Mouse (Mus musculus): ENCODE data around the gene Lrrc8a. TPM values are rescaled to one million over a fixed set of nuclear protein-coding genes. Genes with fewer than 3 reads are reported as not detected.

Lrrc8a gene
- total RNA-seq (2014; fragmentation: Nextera tagmentation) = 14.4 and 14.9 TPM in 2 replicates
- total RNA-seq (2017) = 8.3 and 10.7 TPM in 2 replicates

DNA sequence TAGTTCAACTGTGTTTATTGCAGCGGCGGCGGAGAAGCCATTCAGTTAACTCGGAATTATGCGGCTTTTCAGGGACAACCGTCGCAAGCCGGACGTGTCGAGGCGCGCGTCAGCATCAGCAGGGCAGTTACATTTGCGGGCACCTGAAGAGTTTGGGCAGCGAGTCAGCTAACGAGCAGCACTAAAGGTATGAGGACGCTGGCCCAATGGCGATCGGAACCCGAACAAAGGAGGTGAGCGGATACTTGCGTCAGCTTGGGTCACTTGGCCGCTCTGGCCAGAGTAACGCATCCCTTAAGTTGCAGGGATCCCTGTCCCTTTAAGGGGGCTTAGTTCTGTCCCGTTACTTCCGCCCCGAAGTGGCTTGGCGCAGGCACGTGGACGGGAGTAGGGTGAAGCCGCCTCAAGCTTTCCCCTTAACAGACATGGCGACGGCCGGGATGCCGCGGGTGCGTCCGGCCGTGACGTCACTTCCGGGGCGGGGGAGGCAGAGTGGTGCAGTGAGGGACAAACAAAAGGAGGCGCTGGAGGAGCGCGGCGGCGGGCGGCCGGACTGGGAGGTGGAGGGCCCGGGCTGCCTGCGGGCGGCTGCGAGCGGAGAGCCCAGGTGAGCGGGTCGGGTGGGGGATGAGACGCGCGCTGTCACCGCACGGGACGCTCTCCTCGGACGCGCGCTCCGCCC, at the start of gene Lrrc8a:
TSS of gene Lrrc8a (plus strand) at position 517 of the 682 bp plus-strand sequence.
- ATAC-seq (replicated peaks; ENCODE audit: low FRiP score, low TSS enrichment, poor library complexity, severe bottlenecking) = peak; percentile 80

DNA sequence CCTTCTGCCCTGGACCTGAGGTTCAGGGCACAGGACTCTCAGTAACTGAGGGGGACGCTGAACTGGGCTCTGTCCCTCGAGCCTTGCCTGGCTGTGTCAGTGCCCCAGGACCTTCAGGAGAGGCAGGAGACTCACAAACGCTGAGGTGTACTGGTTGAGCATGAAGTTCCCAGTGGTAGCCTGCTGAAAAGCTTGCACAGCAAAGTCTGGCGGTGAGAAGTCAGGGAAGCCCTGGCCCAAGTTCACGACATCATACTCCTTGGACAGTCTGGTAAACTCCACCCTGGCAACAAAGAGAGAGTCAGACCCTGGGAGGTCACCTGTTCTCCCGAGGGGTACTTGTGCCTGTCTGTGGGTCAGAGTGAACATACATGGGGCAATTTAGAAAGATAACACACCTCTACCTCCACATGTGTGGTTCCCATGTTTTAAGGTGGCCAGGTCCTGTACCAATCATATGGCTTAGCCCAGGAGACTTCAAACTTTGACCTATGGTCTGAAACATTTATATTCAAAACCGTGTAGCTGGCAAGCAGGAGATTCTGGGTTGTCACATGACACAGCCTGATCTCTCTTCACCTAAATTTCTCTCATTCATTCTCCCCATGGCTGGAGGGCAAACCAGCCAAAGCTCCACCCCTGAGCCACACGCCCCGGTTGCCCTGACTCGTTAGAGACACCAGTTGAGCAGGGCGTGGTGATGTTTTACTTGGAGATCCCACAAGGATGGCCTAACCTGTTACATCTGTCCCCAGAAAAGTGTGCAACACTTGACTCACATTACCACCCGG, 45.5 kb upstream of the Lrrc8a start:
- no peak for ATAC-seq (replicated peaks; ENCODE audit: low FRiP score, low TSS enrichment, poor library complexity, severe bottlenecking)

DNA sequence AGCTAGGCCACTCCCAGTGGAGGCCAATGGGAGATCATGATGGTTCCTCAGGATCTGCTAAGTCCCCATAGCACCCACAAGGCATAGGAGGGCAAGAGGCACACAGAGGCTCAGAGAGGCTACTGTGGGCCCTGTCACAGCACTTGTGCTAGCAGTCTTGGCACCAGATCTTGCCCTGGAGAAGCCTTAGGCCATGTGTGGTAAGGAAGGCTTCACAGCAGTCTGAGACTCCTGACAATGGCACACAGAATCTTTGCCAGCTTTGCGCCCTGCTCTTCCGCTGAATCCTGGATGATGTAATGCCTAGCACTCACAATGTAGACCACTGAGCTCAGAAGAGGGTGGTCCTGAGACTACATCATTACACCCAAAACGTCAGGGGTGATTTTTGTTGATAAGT, 42.9 kb upstream of the Lrrc8a start:
- ATAC-seq (replicated peaks; ENCODE audit: low FRiP score, low TSS enrichment, poor library complexity, severe bottlenecking) = no peak

DNA sequence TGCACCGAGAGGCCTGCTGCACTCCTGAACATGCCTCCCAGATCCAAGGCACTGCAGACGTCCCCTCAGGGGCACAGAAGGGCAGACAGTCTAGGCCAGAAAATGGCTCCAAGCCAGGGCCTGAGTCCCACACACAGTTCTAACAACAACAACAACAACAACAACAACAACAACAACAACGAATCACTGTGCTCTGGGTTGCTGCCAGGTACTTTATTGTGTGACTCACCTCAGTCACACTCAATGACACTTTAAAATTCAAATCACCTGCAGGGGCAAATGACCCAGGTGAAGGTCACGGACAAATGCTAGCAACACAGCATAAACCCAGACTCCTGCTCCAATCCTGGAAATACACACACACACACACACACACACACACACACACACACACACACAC, 39.5 kb upstream of the Lrrc8a start:
- no peak for ATAC-seq (replicated peaks; ENCODE audit: low FRiP score, low TSS enrichment, poor library complexity, severe bottlenecking)

DNA sequence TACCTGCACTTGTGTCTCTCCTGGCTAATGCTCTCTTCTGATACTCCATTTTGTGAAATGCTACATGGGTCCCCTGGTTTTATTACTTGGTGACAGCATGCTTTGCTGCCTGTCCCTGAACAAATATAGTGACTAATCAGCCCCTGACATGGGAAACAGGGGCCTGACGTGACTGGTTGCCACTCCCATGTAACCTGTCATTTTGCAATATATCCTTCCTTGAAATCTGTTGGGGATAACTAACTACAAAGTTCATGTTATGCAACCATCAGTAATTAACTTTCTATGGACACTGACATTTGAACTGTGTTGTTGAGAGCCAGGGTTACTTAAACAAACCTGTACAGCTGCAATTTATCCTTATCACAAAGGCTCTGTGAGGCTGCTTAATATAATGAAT, 37.5 kb upstream of the Lrrc8a start:
- no peak for ATAC-seq (replicated peaks; ENCODE audit: low FRiP score, low TSS enrichment, poor library complexity, severe bottlenecking)

DNA sequence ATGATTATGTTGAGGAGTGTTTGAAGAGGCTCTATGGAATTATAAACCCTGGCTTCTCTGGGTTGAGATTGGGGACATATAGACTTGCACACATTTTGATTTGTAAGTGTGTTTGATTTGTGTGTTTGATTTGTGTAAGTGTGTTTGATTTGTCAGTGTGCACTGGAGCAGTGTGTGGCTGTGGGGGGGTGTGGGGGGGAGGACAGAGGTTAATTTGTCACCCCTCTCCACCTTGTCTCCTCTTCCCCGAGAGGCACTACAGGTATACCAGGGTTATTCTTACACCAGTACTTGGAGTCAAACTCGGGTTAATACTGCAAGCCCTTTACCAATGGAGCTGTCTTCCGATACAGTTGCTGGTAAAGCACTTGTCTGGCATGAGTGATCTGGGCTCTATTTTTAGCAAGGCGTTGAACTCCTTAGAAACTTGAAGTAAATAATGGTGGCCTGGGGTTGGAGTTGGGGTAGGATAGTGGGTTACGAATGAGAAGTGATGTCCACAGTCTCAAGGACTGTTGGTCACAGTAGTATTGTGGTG, 37.1 kb upstream of the Lrrc8a start:
- no peak for ATAC-seq (replicated peaks; ENCODE audit: low FRiP score, low TSS enrichment, poor library complexity, severe bottlenecking)

- ATAC-seq (replicated peaks; ENCODE audit: low FRiP score, low TSS enrichment, poor library complexity, severe bottlenecking) = peak; percentile 43; the same call in 1 of the 2 replicates
Measured at GRCm38 (mm10) chr2:30203439-30203838, 34.1 kb upstream of the Lrrc8a start.

DNA sequence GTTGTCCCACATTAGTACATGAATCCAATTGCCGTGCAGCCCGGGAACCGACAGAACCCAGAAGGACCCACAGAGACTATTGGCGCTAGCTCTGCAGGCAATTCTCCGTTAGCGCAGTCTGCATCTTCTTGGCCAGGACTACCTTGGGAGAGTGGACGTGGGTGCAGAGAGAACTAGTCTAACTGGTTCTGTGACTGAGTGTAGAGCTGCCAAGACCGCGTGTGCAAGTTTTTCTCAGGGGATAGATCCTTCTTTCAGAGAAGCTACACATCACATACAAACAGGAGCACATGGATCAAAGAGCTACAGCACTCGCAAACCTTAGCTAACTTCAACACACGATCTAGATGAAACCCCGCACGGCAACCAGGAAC, 32.3 kb upstream of the Lrrc8a start:
- ATAC-seq (replicated peaks; ENCODE audit: low FRiP score, low TSS enrichment, poor library complexity, severe bottlenecking) = peak; percentile 15; the same call in 1 of the 2 replicates

DNA sequence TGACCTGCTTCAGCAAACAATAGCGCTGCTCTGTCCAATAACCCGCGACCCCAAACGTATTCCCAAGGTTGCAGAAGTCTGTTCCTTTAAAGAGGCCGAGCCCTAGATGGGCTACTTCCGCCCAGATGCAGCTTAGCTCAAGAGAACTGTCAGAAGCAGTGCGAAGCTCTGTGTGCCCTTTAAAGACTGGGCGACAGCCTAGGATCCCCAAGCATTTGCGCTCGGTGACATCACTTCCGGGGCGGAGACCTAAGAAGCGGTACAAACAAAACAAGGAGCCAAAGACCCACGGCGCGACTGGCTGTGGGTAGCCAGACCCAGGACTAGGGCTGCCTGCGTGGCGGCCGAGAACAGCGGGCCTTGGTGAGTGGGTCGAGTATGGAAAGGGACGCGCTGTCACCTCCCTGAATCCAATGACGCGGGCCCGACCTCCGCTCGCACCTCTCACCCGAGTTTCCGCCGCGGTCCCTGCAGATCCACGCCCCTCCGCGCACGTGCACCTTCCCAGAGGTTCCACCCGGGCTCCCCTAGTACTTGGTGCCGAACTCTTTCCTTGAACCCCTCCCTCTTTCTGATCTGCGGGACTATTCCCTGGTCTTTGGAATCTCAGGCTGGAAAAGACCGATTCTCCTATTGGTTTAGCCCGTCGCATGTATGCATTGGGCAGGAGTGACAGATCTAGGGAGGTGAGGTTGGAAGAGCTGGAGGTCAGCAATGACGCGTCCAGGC, 31.7 kb upstream of the Lrrc8a start, which contains the start of gene Kyat1:
TSS of gene Kyat1 (minus strand) at position 219 of the 729 bp plus-strand sequence.
- peak; percentile 91 for ATAC-seq (replicated peaks; ENCODE audit: low FRiP score, low TSS enrichment, poor library complexity, severe bottlenecking)

- no peak for ATAC-seq (replicated peaks; ENCODE audit: low FRiP score, low TSS enrichment, poor library complexity, severe bottlenecking)
Measured at GRCm38 (mm10) chr2:30207401-30207800, 30.1 kb upstream of the Lrrc8a start.

- ATAC-seq (replicated peaks; ENCODE audit: low FRiP score, low TSS enrichment, poor library complexity, severe bottlenecking) = no peak
Measured at GRCm38 (mm10) chr2:30207886-30208285, 29.6 kb upstream of the Lrrc8a start.

- no peak for ATAC-seq (replicated peaks; ENCODE audit: low FRiP score, low TSS enrichment, poor library complexity, severe bottlenecking)
Measured at GRCm38 (mm10) chr2:30211408-30212168, 25.9 kb upstream of the Lrrc8a start.

- ATAC-seq (replicated peaks; ENCODE audit: low FRiP score, low TSS enrichment, poor library complexity, severe bottlenecking) = no peak
Measured at GRCm38 (mm10) chr2:30212169-30212545, 25.4 kb upstream of the Lrrc8a start.

- no peak for ATAC-seq (replicated peaks; ENCODE audit: low FRiP score, low TSS enrichment, poor library complexity, severe bottlenecking)
Measured at GRCm38 (mm10) chr2:30212951-30213350, 24.6 kb upstream of the Lrrc8a start.

- ATAC-seq (replicated peaks; ENCODE audit: low FRiP score, low TSS enrichment, poor library complexity, severe bottlenecking) = no peak
Measured at GRCm38 (mm10) chr2:30214745-30215144, 22.8 kb upstream of the Lrrc8a start.

DNA sequence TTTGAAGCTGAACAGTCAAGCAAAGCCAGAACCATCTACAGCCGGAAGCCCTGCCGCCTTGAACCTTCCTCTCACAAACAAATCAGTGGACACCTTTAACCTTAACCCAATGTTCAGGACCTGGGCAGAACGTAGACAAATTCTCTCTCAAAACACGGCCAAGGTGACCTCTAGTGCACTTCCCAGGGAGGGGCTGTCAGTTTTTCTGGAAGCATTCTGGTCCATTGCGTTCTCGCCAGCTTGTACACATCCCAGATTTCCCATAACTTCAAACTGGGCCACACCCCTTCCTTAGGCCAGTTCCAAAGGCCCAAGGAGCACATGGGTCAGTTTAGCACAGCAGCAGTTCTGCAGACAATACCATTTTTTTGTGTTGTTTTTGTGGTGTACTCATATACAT, 22.0 kb upstream of the Lrrc8a start:
- ATAC-seq (replicated peaks; ENCODE audit: low FRiP score, low TSS enrichment, poor library complexity, severe bottlenecking) = no peak

DNA sequence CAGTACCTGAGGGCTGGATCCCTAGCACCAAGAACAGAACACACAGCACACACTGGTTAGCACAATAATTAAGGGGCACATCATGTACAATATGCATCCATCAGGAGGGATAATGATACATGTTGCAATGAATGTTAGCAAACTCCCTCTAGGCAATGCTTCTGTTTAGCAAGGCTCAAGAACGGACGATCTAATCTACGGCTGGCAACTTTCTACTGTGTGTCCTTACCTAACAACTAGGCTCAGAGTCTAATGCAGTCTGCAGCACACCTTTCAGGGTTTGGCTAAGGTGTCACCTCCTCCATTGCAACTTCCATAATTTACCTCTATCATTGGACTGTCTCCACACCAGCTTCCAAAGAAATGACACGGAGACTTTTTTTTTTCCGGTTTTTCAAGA, 21.2 kb upstream of the Lrrc8a start:
- no peak for ATAC-seq (replicated peaks; ENCODE audit: low FRiP score, low TSS enrichment, poor library complexity, severe bottlenecking)

- no peak for ATAC-seq (replicated peaks; ENCODE audit: low FRiP score, low TSS enrichment, poor library complexity, severe bottlenecking)
Measured at GRCm38 (mm10) chr2:30235593-30235992, 1.9 kb upstream of the Lrrc8a start.
